Mouse (Mus musculus): Measurements from ENCODE around the gene Rnf169. TPM values are rescaled to one million over a fixed set of nuclear protein-coding genes. Genes with fewer than 3 reads are reported as not detected.
"Not testable (repeated sequence)": the region's sequence is repeated elsewhere in the genome, so short reads cannot be mapped to it uniquely, and the experiment has no call there.

The Rnf169 gene
- polyA plus RNA-seq, 1 experiment from 2014 or later = 7.2 TPM

DNA sequence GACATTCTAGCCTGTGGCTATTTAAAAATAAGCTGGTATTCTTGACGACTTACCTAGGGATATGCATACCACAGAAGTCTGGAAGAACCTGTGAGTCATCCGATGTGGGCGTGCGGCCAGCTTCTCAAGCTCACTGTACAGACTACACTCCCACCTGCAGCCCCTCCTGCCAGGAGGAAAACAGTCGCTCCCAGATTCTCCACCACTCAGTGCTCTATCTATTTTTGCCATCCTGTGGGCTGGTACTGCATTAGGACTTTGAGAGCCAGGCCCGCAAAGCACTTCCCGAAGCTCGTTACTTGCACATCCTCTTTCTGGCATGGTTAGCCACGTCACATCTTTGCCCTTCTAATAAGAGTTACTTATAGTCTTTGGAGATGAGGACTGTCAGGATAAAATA lies 32.9 kb downstream of the Rnf169 start:
- no peak for DNase-seq (ENCODE audit: low spot score)
- no peaks in the 10 kb centered on the region for H3K9me3 ChIP-seq (ENCODE audit: control insufficient read depth, low read length)
- H3K4me2 ChIP-seq (ENCODE audit: low read depth, severe bottlenecking) = no peak overlapping the region
- peaks cover 20% of the 10 kb centered on the region for H3K36me3 ChIP-seq (ENCODE audit: control insufficient read depth, insufficient read depth, low read length)
- H3K9ac ChIP-seq (ENCODE audit: low read length) = no peak overlapping the region
- H3K4me1 ChIP-seq (ENCODE audit: control insufficient read depth, insufficient read depth, low read length) = no peaks in the 10 kb centered on the region
- no peak overlapping the region for H3K4me3 ChIP-seq (ENCODE audit: low read depth, low read length)
- 93% methylated on average over 9 of the region's 9 CpGs for WGBS
- no peak overlapping the region for H3K27ac ChIP-seq (replicated peaks; ENCODE audit: low read depth, low read length)
- no peak for ATAC-seq (ENCODE audit: insufficient number of reproducible peaks, low FRiP score, low TSS enrichment, low read depth)
- H3K27me3 ChIP-seq (ENCODE audit: control insufficient read depth, insufficient read depth, low read length) = no peaks in the 10 kb centered on the region

GRCm38 (mm10) chr7:99946356-99946755 lies 33.9 kb downstream of the Rnf169 start:
- H3K9ac ChIP-seq (ENCODE audit: low read length) = no peak overlapping the region
- 91% methylated on average over 4 of the region's 4 CpGs for WGBS
- peaks cover 22% of the 10 kb centered on the region for H3K36me3 ChIP-seq (ENCODE audit: control insufficient read depth, insufficient read depth, low read length)
- H3K9me3 ChIP-seq (ENCODE audit: control insufficient read depth, low read length) = no peaks in the 10 kb centered on the region
- H3K27me3 ChIP-seq (ENCODE audit: control insufficient read depth, insufficient read depth, low read length) = no peaks in the 10 kb centered on the region
- no peak overlapping the region for H3K4me2 ChIP-seq (ENCODE audit: low read depth, severe bottlenecking)
- no peaks in the 10 kb centered on the region for H3K4me1 ChIP-seq (ENCODE audit: control insufficient read depth, insufficient read depth, low read length)
- ATAC-seq (ENCODE audit: insufficient number of reproducible peaks, low FRiP score, low TSS enrichment, low read depth) (no peak), DNase-seq (ENCODE audit: low spot score) (no peak)
- no peak overlapping the region for H3K4me3 ChIP-seq (ENCODE audit: low read depth, low read length)
- no peak overlapping the region for H3K27ac ChIP-seq (replicated peaks; ENCODE audit: low read depth, low read length)

DNA sequence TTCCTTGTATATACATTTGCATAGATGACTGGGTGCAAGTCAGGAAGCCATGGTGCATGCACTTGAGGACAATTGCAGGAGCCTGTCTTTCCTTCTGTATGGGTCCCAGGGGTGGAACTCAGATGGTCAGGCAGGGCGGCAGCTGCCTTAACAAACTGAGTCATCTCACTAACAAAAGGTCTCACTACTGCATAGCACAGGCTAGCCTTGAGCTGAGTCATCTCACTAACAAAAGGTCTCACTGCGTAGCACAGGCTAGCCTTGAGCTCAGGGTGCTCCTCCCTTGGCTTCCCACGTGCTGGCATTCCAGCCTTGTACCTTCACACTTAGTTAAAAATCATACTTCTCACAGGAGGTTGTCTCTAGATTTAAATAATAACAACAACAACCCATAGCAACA lies 34.3 kb downstream of the Rnf169 start:
- Histone ChIP-seq H3K9ac (ENCODE audit: low read length) (no peak overlapping the region), H3K27me3 (ENCODE audit: control insufficient read depth, insufficient read depth, low read length) (no peaks in the 10 kb centered on the region), H3K4me1 (ENCODE audit: control insufficient read depth, insufficient read depth, low read length) (no peaks in the 10 kb centered on the region), H3K9me3 (ENCODE audit: control insufficient read depth, low read length) (no peaks in the 10 kb centered on the region), H3K4me2 (ENCODE audit: low read depth, severe bottlenecking) (no peak overlapping the region), H3K4me3 (ENCODE audit: low read depth, low read length) (no peak overlapping the region), H3K27ac (replicated peaks; ENCODE audit: low read depth, low read length) (no peak overlapping the region), H3K36me3 (ENCODE audit: control insufficient read depth, insufficient read depth, low read length) (peaks cover 22% of the 10 kb centered on the region)
- WGBS = 96% methylated on average over 3 of the region's 3 CpGs
- ATAC-seq (ENCODE audit: insufficient number of reproducible peaks, low FRiP score, low TSS enrichment, low read depth) (no peak), DNase-seq (ENCODE audit: low spot score) (no peak)

- not testable (repeated sequence) for H3K4me2 ChIP-seq (ENCODE audit: low read depth, severe bottlenecking); H3K4me3 ChIP-seq (ENCODE audit: low read depth, low read length); H3K9me3 ChIP-seq (ENCODE audit: control insufficient read depth, low read length); H3K27me3 ChIP-seq (ENCODE audit: control insufficient read depth, insufficient read depth, low read length); H3K4me1 ChIP-seq (ENCODE audit: control insufficient read depth, insufficient read depth, low read length); ATAC-seq (ENCODE audit: insufficient number of reproducible peaks, low FRiP score, low TSS enrichment, low read depth); H3K9ac ChIP-seq (ENCODE audit: low read length); DNase-seq (ENCODE audit: low spot score); H3K27ac ChIP-seq (replicated peaks; ENCODE audit: low read depth, low read length)
- 96% methylated on average over 22 of the region's 22 CpGs for WGBS
- H3K36me3 ChIP-seq (ENCODE audit: control insufficient read depth, insufficient read depth, low read length) = peaks cover 30% of the 10 kb centered on the region
Observed at GRCm38 (mm10) chr7:99945012-99945411, 35.2 kb downstream of the Rnf169 start.

DNA sequence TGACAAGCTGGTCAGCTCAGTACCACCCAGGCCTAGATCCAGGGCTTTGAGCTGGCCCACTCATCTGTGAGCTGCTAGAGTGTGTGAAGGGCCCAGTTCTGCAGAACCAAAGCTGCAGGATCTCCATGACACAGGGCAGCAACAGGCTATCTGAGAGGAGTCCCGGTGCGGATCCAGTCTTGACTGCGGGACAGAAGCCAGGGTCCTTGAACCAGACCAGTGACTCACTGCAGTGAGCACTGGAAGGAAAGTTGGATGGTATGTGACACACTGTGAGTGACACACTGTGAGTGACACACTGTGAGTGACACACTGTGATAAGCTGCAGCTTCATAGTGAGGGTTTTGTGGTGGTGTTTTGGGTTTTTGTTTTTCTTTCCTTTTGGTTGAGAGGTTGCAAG lies 35.7 kb downstream of the Rnf169 start:
- H3K36me3 ChIP-seq (ENCODE audit: control insufficient read depth, insufficient read depth, low read length) = peaks cover 31% of the 10 kb centered on the region
- no peak overlapping the region for H3K9ac ChIP-seq (ENCODE audit: low read length)
- H3K27ac ChIP-seq (replicated peaks; ENCODE audit: low read depth, low read length) = no peak overlapping the region
- no peaks in the 10 kb centered on the region for H3K27me3 ChIP-seq (ENCODE audit: control insufficient read depth, insufficient read depth, low read length)
- H3K4me1 ChIP-seq (ENCODE audit: control insufficient read depth, insufficient read depth, low read length) = no peaks in the 10 kb centered on the region
- ATAC-seq (ENCODE audit: insufficient number of reproducible peaks, low FRiP score, low TSS enrichment, low read depth) (no peak), DNase-seq (ENCODE audit: low spot score) (no peak)
- 95% methylated on average over 3 of the region's 3 CpGs for WGBS
- H3K4me3 ChIP-seq (ENCODE audit: low read depth, low read length) = no peak overlapping the region
- no peak overlapping the region for H3K4me2 ChIP-seq (ENCODE audit: low read depth, severe bottlenecking)
- H3K9me3 ChIP-seq (ENCODE audit: control insufficient read depth, low read length) = no peaks in the 10 kb centered on the region

DNA sequence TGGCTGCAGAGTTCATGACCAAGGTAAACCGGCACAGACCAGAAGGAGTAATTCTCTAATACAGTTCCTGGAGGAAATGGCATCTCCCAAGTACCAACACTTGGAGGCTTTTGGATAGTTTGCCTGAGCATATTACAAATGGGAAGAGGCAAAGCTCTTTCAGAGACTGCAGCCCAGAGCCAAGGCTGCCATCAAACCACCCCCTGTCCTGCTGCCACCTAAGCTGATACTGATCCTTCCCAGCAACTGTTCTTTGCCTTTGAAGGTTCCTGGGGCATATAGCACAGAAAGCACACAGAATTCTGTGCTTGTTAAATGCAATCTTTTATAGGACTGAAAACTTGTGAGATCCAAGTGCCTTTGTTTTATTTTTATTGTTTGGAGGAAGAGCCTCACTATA lies 39.6 kb downstream of the Rnf169 start:
- Histone ChIP-seq H3K4me2 (ENCODE audit: low read depth, severe bottlenecking) (no peak overlapping the region), H3K36me3 (ENCODE audit: control insufficient read depth, insufficient read depth, low read length) (peaks cover 19% of the 10 kb centered on the region), H3K27me3 (ENCODE audit: control insufficient read depth, insufficient read depth, low read length) (no peaks in the 10 kb centered on the region), H3K4me1 (ENCODE audit: control insufficient read depth, insufficient read depth, low read length) (no peaks in the 10 kb centered on the region), H3K4me3 (ENCODE audit: low read depth, low read length) (no peak overlapping the region), H3K9me3 (ENCODE audit: control insufficient read depth, low read length) (no peaks in the 10 kb centered on the region), H3K27ac (replicated peaks; ENCODE audit: low read depth, low read length) (no peak overlapping the region), H3K9ac (ENCODE audit: low read length) (no peak overlapping the region)
- 94% methylated on average over 1 of the region's 1 CpGs for WGBS
- ATAC-seq (ENCODE audit: insufficient number of reproducible peaks, low FRiP score, low TSS enrichment, low read depth) (no peak), DNase-seq (ENCODE audit: low spot score) (no peak)

- H3K4me3 ChIP-seq (ENCODE audit: low read depth, low read length) = no peak overlapping the region
- H3K4me1 ChIP-seq (ENCODE audit: control insufficient read depth, insufficient read depth, low read length) = no peaks in the 10 kb centered on the region
- H3K27ac ChIP-seq (replicated peaks; ENCODE audit: low read depth, low read length) = no peak overlapping the region
- no peak overlapping the region for H3K4me2 ChIP-seq (ENCODE audit: low read depth, severe bottlenecking)
- H3K36me3 ChIP-seq (ENCODE audit: control insufficient read depth, insufficient read depth, low read length) = peaks cover 15% of the 10 kb centered on the region
- DNase-seq (ENCODE audit: low spot score) (no peak), ATAC-seq (ENCODE audit: insufficient number of reproducible peaks, low FRiP score, low TSS enrichment, low read depth) (no peak)
- 84% methylated on average over 1 of the region's 1 CpGs for WGBS
- no peaks in the 10 kb centered on the region for H3K9me3 ChIP-seq (ENCODE audit: control insufficient read depth, low read length)
- no peaks in the 10 kb centered on the region for H3K27me3 ChIP-seq (ENCODE audit: control insufficient read depth, insufficient read depth, low read length)
- H3K9ac ChIP-seq (ENCODE audit: low read length) = no peak overlapping the region
Observed at GRCm38 (mm10) chr7:99935758-99936157, 44.5 kb downstream of the Rnf169 start.

- Histone ChIP-seq H3K27ac (replicated peaks; ENCODE audit: low read depth, low read length) (no peak overlapping the region), H3K4me2 (ENCODE audit: low read depth, severe bottlenecking) (no peak overlapping the region), H3K9me3 (ENCODE audit: control insufficient read depth, low read length) (no peaks in the 10 kb centered on the region), H3K9ac (ENCODE audit: low read length) (no peak overlapping the region), H3K36me3 (ENCODE audit: control insufficient read depth, insufficient read depth, low read length) (peaks cover 15% of the 10 kb centered on the region), H3K4me1 (ENCODE audit: control insufficient read depth, insufficient read depth, low read length) (no peaks in the 10 kb centered on the region), H3K27me3 (ENCODE audit: control insufficient read depth, insufficient read depth, low read length) (no peaks in the 10 kb centered on the region), H3K4me3 (ENCODE audit: low read depth, low read length) (no peak overlapping the region)
- 78% methylated on average over 10 of the region's 10 CpGs for WGBS
- DNase-seq (ENCODE audit: low spot score) = peak; percentile 64
- ATAC-seq (ENCODE audit: insufficient number of reproducible peaks, low FRiP score, low TSS enrichment, low read depth) = no peak
Observed at GRCm38 (mm10) chr7:99926916-99927714, 53.1 kb downstream of the Rnf169 start.

GRCm38 (mm10) chr7:99920416-99920815 lies 59.8 kb downstream of the Rnf169 start:
- Histone ChIP-seq H3K9ac (ENCODE audit: low read length) (no peak overlapping the region), H3K27me3 (ENCODE audit: control insufficient read depth, insufficient read depth, low read length) (peaks cover 8% of the 10 kb centered on the region), H3K4me1 (ENCODE audit: control insufficient read depth, insufficient read depth, low read length) (peaks cover 8% of the 10 kb centered on the region), H3K27ac (replicated peaks; ENCODE audit: low read depth, low read length) (no peak overlapping the region), H3K4me2 (ENCODE audit: low read depth, severe bottlenecking) (no peak overlapping the region), H3K4me3 (ENCODE audit: low read depth, low read length) (no peak overlapping the region), H3K9me3 (ENCODE audit: control insufficient read depth, low read length) (no peaks in the 10 kb centered on the region), H3K36me3 (ENCODE audit: control insufficient read depth, insufficient read depth, low read length) (peaks cover 4% of the 10 kb centered on the region)
- no peak for DNase-seq (ENCODE audit: low spot score)
- 82% methylated on average over 2 of the region's 2 CpGs for WGBS
- ATAC-seq (ENCODE audit: insufficient number of reproducible peaks, low FRiP score, low TSS enrichment, low read depth) = no peak
